Mouse (Mus musculus) heart, adult 8-10 months (tissue): ENCODE measurements around the gene Snrk. TPM values are rescaled to one million over a fixed set of nuclear protein-coding genes. Genes with fewer than 3 reads are reported as not detected.

Experiments used
- total RNA-seq, 4 experiments: library from RNA; stranded (reverse); gene quantifications; 2 replicates each; pipeline ENCODE4 v1.2.4; 2022

The Snrk gene
- total RNA-seq, 4 experiments from 2014 or later, result 111 to 152 (median 125) TPM

Other genes starting within 250 kb of the Snrk start
- gene Ackr2, start 218.9 kb upstream of the Snrk start, total RNA-seq, result 1 to 10 TPM in 3 of 4 experiments, under 1 TPM in 1; 0.87 to 2.2 (median 1.3) TPM
- not detected for gene Cyp8b1, start 201.0 kb upstream of the Snrk start, total RNA-seq
- under 1 TPM; 0.31 to 0.79 (median 0.59) TPM for gene Fam198a, start 166.3 kb upstream of the Snrk start, total RNA-seq
- 10 to 100 TPM; 15.6 to 18.2 (median 16.7) TPM for gene Pomgnt2, start 120.2 kb upstream of the Snrk start, total RNA-seq
- 100 to 1,000 TPM; 114 to 261 (median 181) TPM for gene Ano10, start 177.2 kb downstream of the Snrk start, total RNA-seq
- 10 to 100 TPM; 60.7 to 70.5 (median 66.4) TPM for gene Abhd5, start 234.3 kb downstream of the Snrk start, total RNA-seq